Mouse (Mus musculus) E14TG2a.4 (cell line): ENCODE measurements around the gene Tfip11.
A peak's percentile ranks its signal among the peaks of the same experiment; 100 is the strongest.

ENCODE experiments used
- CTCF ChIP-seq: conservative IDR thresholded peaks from 2 replicates; pipeline ENCODE4 v1.5.1; 2014; ENCODE audit warnings: low read length
- NANOG ChIP-seq: IDR thresholded peaks from 2 replicates; pipeline ENCODE4 v1.6.1; 2014; ENCODE audit warnings: borderline replicate concordance, low read length, mixed read lengths
- POU5F1 ChIP-seq: IDR thresholded peaks from 2 replicates; pipeline ENCODE4 v1.6.1; 2014; ENCODE audit warnings: low read length, borderline replicate concordance

- no peak for TF ChIP-seq CTCF
- no peak; the same call in 1 of the 2 replicates for TF ChIP-seq NANOG
- TF ChIP-seq POU5F1: peak; percentile 70
Measured at GRCm38 (mm10) chr5:112295162-112295561, 31.0 kb upstream of the Tfip11 start.
